Mouse (Mus musculus) stomach, postnatal 0 days (tissue): ENCODE measurements around the gene Add2.

Experiments used
- CTCF ChIP-seq: IDR thresholded peaks from 2 replicates; pipeline ENCODE4 v1.5.1; 2016; ENCODE audit warnings: antibody characterized with exemption, low read depth, mild to moderate bottlenecking, moderate library complexity
- EP300 ChIP-seq: optimal IDR thresholded peaks from 2 replicates; pipeline ENCODE3; 2016; ENCODE audit warnings: antibody characterized with exemption

- no peak for TF ChIP-seq CTCF
- no peak for TF ChIP-seq EP300
Measured at GRCm38 (mm10) chr6:86125761-86126160, 97.3 kb downstream of the Add2 start.
